Mouse (Mus musculus): ENCODE results near the gene Ppm1d. TPM values are rescaled to one million over a fixed set of nuclear protein-coding genes. Genes with fewer than 3 reads are reported as not detected.

Gene Ppm1d
- polyA plus RNA-seq, 1 experiment from 2014 or later: 13.3 TPM

DNA sequence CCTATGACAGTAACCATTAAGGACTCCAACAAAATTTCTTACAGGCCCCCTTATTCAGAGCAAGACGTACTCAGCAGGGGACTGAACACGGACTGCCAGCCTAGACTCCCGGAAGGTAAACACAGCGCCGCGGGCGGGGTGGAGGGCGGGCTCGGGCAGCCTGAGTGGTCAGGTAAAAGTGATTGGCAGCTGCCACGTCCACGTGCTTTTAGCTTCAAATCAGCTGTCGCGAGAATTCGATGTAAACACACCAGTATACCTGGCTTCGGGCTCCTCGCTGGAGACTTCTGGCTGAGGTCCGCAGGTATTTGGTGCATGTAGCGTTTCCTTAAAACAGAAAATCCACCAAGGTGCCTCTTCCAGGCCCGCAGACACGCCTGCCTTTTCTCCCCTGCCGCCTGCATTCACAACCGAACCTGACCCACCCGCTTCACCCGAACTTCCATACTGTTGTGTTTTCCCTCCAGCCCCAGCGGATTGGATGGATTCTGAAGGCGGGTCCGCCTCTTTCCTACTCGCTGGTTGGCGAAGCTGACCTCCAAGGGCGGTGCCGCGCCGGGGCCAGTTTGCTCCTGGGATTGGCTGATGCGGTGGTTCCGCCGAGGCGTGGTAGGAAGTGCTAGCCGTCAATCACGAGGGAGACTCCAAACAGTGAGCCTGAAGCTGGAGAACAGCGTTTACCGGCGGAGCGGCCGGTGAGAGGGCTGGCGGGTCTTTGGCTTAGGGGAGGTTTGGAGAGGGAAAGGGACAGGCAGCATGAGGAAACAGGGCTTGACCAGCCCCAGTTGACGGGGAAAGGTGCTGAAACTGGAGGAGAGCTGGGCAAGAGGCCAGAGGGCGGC lies 41.7 kb downstream of the Ppm1d start, which contains the start of gene Bcas3:
Gene Bcas3, plus strand, starts transcription at position 629 of the 842 bp plus-strand sequence.
- H3K9me3 ChIP-seq (ENCODE audit: low read length): no peaks in the 10 kb centered on the region
- 0 out of 2 replicates have a peak, but pooled peaks have one; percentile 4 for TF ChIP-seq CTCF (IDR thresholded peaks at IDR 0.05)
- TF ChIP-seq EP300 (IDR thresholded peaks at IDR 0.05): peak; percentile 73
- DNase-seq (ENCODE audit: low spot score): peak; percentile 100
- H3K27ac ChIP-seq (ENCODE audit: low read length): peak within 1 kb of the TSS; percentile 77
- H3K4me1 ChIP-seq (ENCODE audit: insufficient read depth, low read depth, low read length): peaks cover 2% of the 10 kb centered on the region; the same call in 1 of the 2 replicates
- H3K9ac ChIP-seq (replicated peaks; ENCODE audit: low read depth): peak within 1 kb of the TSS; percentile 92
- WGBS: 0% methylated on average over 47 of the region's 47 CpGs
- peak within 1 kb of the TSS; percentile 79 for H3K4me3 ChIP-seq (ENCODE audit: low read depth, low read length)
- H3K4me2 ChIP-seq (replicated peaks; ENCODE audit: low read depth, low read length): peak within 1 kb of the TSS; percentile 77
- peaks cover 6% of the 10 kb centered on the region; the same call in 1 of the 2 replicates for H3K36me3 ChIP-seq (ENCODE audit: insufficient read depth, low read length)
- peak; percentile 98 for ATAC-seq
- no peaks in the 10 kb centered on the region for H3K27me3 ChIP-seq (replicated peaks; ENCODE audit: insufficient read depth, low read length)

DNA sequence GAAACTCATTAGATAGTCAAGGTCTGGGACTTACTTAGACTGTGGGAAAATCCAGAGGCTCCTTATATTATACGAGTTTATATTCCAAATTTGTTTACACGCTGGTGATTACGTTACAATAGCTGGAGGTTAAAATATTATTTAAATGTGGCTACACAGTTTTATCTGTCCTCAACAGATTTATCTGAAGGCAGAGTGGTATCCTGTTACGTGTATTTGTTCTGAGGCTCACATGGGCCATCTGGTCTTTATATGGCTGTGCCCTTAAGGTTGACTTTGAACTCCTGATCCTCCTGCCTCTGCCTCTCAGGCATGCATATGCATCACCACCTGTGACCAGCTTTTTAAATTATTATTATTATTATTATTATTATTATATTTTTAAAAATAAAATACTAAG lies 42.8 kb downstream of the Ppm1d start:
- Histone ChIP-seq H3K9me3 (ENCODE audit: low read length) (no peaks in the 10 kb centered on the region), H3K4me1 (ENCODE audit: insufficient read depth, low read depth, low read length) (peaks cover 2% of the 10 kb centered on the region; the same call in 1 of the 2 replicates), H3K4me3 (ENCODE audit: low read depth, low read length) (peak overlapping the region; percentile 79), H3K4me2 (replicated peaks; ENCODE audit: low read depth, low read length) (peak overlapping the region; percentile 77), H3K36me3 (ENCODE audit: insufficient read depth, low read length) (peaks cover 8% of the 10 kb centered on the region; the same call in 1 of the 2 replicates), H3K27me3 (replicated peaks; ENCODE audit: insufficient read depth, low read length) (no peaks in the 10 kb centered on the region), H3K27ac (ENCODE audit: low read length) (peak overlapping the region; percentile 77; the same call in 1 of the 2 replicates), H3K9ac (replicated peaks; ENCODE audit: low read depth) (peak overlapping the region; percentile 92; the same call in 1 of the 2 replicates)
- WGBS: 55% methylated on average over 4 of the region's 4 CpGs
- ATAC-seq (no peak), DNase-seq (ENCODE audit: low spot score) (no peak)
- TF ChIP-seq CTCF (IDR thresholded peaks at IDR 0.05) (no peak), EP300 (IDR thresholded peaks at IDR 0.05) (no peak)

DNA sequence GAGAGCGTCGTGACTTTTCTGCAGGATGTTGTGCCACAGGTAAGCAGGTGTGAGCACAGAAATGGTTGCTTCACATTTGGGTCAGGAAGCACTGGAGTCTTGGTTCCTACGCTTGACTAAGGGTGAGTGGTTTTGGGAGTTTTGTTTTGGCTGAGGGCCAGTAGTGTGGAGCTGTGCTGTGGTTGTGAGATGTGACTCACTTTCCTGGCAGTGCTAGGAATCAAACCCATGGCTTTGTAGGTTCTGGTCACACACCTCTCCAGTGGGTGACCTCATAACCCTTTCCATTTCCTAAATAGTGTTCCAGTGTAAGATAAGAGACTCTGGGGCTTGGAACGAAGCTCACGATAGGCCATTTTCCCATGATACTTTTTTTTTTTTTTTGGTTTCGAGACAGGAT lies 48.6 kb downstream of the Ppm1d start:
- H3K4me2 ChIP-seq (replicated peaks; ENCODE audit: low read depth, low read length): no peak overlapping the region
- no peak overlapping the region for H3K4me3 ChIP-seq (ENCODE audit: low read depth, low read length)
- no peak overlapping the region for H3K27ac ChIP-seq (ENCODE audit: low read length)
- H3K9me3 ChIP-seq (ENCODE audit: low read length): no peaks in the 10 kb centered on the region
- peaks cover 29% of the 10 kb centered on the region for H3K36me3 ChIP-seq (ENCODE audit: insufficient read depth, low read length)
- TF ChIP-seq EP300 (IDR thresholded peaks at IDR 0.05): no peak
- no peak for TF ChIP-seq CTCF (IDR thresholded peaks at IDR 0.05)
- no peaks in the 10 kb centered on the region for H3K4me1 ChIP-seq (ENCODE audit: insufficient read depth, low read depth, low read length)
- 92% methylated on average over 6 of the region's 6 CpGs for WGBS
- no peak overlapping the region for H3K9ac ChIP-seq (replicated peaks; ENCODE audit: low read depth)
- ATAC-seq (no peak), DNase-seq (ENCODE audit: low spot score) (no peak)
- no peaks in the 10 kb centered on the region for H3K27me3 ChIP-seq (replicated peaks; ENCODE audit: insufficient read depth, low read length)

DNA sequence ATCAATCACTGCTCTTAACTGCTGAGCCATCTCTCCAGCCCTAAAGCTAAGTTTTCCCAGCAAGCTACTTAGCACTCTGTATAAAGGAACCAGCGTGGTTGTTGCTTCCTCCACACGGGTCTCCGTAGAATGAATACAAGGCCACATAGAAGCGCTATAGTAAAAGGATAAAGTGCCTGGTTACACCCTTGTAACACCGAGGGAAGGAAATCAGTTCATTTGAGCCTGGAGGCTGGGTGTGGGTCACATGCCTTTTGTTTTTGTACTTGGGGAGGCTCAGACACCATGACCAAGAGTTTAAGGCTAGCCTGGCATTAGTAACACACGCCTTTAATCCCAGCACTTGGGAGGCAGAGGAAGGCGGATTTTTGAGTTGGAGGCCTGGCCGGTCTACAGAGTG lies 50.6 kb downstream of the Ppm1d start:
- Histone ChIP-seq H3K4me1 (ENCODE audit: insufficient read depth, low read depth, low read length) (no peaks in the 10 kb centered on the region), H3K9me3 (ENCODE audit: low read length) (no peaks in the 10 kb centered on the region), H3K36me3 (ENCODE audit: insufficient read depth, low read length) (peaks cover 41% of the 10 kb centered on the region), H3K9ac (replicated peaks; ENCODE audit: low read depth) (no peak overlapping the region), H3K27me3 (replicated peaks; ENCODE audit: insufficient read depth, low read length) (no peaks in the 10 kb centered on the region), H3K4me3 (ENCODE audit: low read depth, low read length) (no peak overlapping the region), H3K4me2 (replicated peaks; ENCODE audit: low read depth, low read length) (no peak overlapping the region), H3K27ac (ENCODE audit: low read length) (no peak overlapping the region)
- ATAC-seq: no peak
- 91% methylated on average over 8 of the region's 8 CpGs for WGBS
- no peak for TF ChIP-seq CTCF (IDR thresholded peaks at IDR 0.05)
- no peak for TF ChIP-seq EP300 (IDR thresholded peaks at IDR 0.05)
- DNase-seq (ENCODE audit: low spot score): no peak

DNA sequence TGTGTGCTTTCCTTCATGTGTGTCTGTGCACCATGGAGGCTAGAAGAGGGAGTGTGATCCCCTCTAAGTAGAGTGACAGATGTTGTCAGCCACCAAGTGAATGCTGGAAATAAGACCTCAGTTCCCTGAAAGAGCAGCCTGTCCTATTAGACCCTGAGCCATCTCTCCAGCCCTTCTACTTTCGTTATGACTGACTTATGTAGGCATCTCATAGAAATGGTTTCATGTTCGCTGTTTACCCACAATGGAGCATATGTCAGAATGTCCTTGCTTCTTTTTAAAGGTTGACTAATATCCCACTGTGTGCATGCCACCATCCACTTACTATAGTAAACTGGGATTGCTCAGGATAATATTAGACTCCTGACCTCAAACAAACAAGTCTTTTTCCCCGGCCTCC lies 55.1 kb downstream of the Ppm1d start:
- H3K36me3 ChIP-seq (ENCODE audit: insufficient read depth, low read length): peaks cover 23% of the 10 kb centered on the region; the same call in 1 of the 2 replicates
- WGBS: 86% methylated on average over 3 of the region's 3 CpGs

DNA sequence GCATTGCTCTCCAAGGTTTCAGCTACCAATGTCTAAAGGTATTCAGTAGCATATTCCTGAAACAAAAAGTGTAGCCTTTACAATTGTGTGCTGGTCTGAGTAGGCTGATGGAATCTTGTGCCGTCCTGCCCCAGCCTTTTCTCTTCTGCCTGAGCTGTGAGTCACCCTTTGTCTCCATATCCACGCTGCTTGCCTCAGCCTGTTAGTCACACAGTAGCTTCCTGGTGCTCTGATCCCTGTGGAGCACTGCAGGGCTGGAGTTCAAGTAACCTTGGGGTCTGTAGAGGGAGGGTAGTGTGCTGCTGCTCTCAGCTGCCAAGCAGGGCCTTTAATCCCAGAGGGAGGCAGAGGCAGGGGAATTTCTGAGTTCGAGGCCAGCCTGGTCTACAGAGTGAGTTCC lies 56.8 kb downstream of the Ppm1d start:
- DNase-seq (ENCODE audit: low spot score): no peak
- Histone ChIP-seq H3K9ac (replicated peaks; ENCODE audit: low read depth) (no peak overlapping the region), H3K4me1 (ENCODE audit: insufficient read depth, low read depth, low read length) (no peaks in the 10 kb centered on the region), H3K27me3 (replicated peaks; ENCODE audit: insufficient read depth, low read length) (no peaks in the 10 kb centered on the region), H3K27ac (ENCODE audit: low read length) (no peak overlapping the region), H3K9me3 (ENCODE audit: low read length) (no peaks in the 10 kb centered on the region), H3K36me3 (ENCODE audit: insufficient read depth, low read length) (peaks cover 23% of the 10 kb centered on the region; the same call in 1 of the 2 replicates), H3K4me2 (replicated peaks; ENCODE audit: low read depth, low read length) (no peak overlapping the region), H3K4me3 (ENCODE audit: low read depth, low read length) (no peak overlapping the region)
- no peak for TF ChIP-seq CTCF (IDR thresholded peaks at IDR 0.05)
- 72% methylated on average over 3 of the region's 3 CpGs for WGBS
- ATAC-seq: no peak

More for the DNA sequence above, 55.1 kb downstream of the Ppm1d start:
- Histone ChIP-seq H3K9me3 (ENCODE audit: low read length) (no peaks in the 10 kb centered on the region), H3K27ac (ENCODE audit: low read length) (no peak overlapping the region), H3K9ac (replicated peaks; ENCODE audit: low read depth) (no peak overlapping the region), H3K4me3 (ENCODE audit: low read depth, low read length) (no peak overlapping the region), H3K4me2 (replicated peaks; ENCODE audit: low read depth, low read length) (no peak overlapping the region), H3K4me1 (ENCODE audit: insufficient read depth, low read depth, low read length) (no peaks in the 10 kb centered on the region), H3K27me3 (replicated peaks; ENCODE audit: insufficient read depth, low read length) (no peaks in the 10 kb centered on the region)
- DNase-seq (ENCODE audit: low spot score): no peak
- no peak for ATAC-seq
- no peak for TF ChIP-seq CTCF (IDR thresholded peaks at IDR 0.05)
